Mouse (Mus musculus) midbrain, postnatal 0 days (tissue): Measurements from ENCODE around the gene Ect2. TPM values are rescaled to one million over a fixed set of nuclear protein-coding genes. Genes with fewer than 3 reads are reported as not detected.
A peak's percentile ranks its signal among the peaks of the same experiment; 100 is the strongest.

Source experiments
- ATAC-seq: fragments of 200-750 bp; cut with Nextera tagmentation; 2 replicates; pipeline ENCODE4 v1.8.0; 2017; ENCODE audit warnings: moderate number of reproducible peaks, mild to moderate bottlenecking, moderate TSS enrichment, moderate library complexity; ENCODE audit not compliant: low FRiP score
- DNase-seq: peaks from one replicate; pipeline ENCODE4 v3.0.0-alpha.2; 2015; ENCODE audit warnings: low spot score
- H3K27ac ChIP-seq: fragments of 300-500 bp; sonication (generic); 2 replicates; pipeline ENCODE4 v1.5.1; 2014; ENCODE audit warnings: low read depth, mild to moderate bottlenecking, low read length, mixed read lengths
- H3K27me3 ChIP-seq: fragments of 300-500 bp; sonication (generic); 2 replicates; pipeline ENCODE4 v1.6.1; 2014; ENCODE audit warnings: low read length, control low read depth, mixed read lengths; ENCODE audit not compliant: insufficient read depth
- H3K36me3 ChIP-seq: fragments of 300-500 bp; sonication (generic); 2 replicates; pipeline ENCODE4 v1.6.1; 2014; ENCODE audit warnings: low read length, control low read depth, mixed read lengths; ENCODE audit not compliant: insufficient read depth
- H3K4me1 ChIP-seq: fragments of 300-500 bp; sonication (generic); 2 replicates; pipeline ENCODE4 v1.6.1; 2014; ENCODE audit warnings: mild to moderate bottlenecking, control low read depth, antibody characterized with exemption, low read length, mixed read lengths; ENCODE audit not compliant: insufficient read depth
- H3K4me2 ChIP-seq: fragments of 300-500 bp; sonication (generic); 2 replicates; pipeline ENCODE4 v1.6.1; 2014; ENCODE audit warnings: low read depth, mild to moderate bottlenecking, low read length, mixed read lengths; ENCODE audit not compliant: poor library complexity, severe bottlenecking
- H3K4me3 ChIP-seq: fragments of 300-500 bp; sonication (generic); 2 replicates; pipeline ENCODE4 v1.5.1; 2014; ENCODE audit warnings: low read depth, mild to moderate bottlenecking, low read length, moderate library complexity
- H3K9ac ChIP-seq: fragments of 300-500 bp; sonication (generic); replicated peaks from 2 replicates; pipeline ENCODE4 v1.6.1; 2014; ENCODE audit warnings: mild to moderate bottlenecking, low read length, moderate library complexity, mixed read lengths; ENCODE audit not compliant: poor library complexity, severe bottlenecking
- H3K9me3 ChIP-seq: fragments of 300-500 bp; sonication (generic); 2 replicates; pipeline ENCODE4 v1.6.1; 2016; ENCODE audit warnings: low read length, control low read depth
- CTCF ChIP-seq: IDR thresholded peaks from 2 replicates; pipeline ENCODE4 v1.5.1; 2016; ENCODE audit warnings: antibody characterized with exemption, mild to moderate bottlenecking
- WGBS: fragments of 180-500 bp; shearing (Covaris S2); extraction: QIAGEN DNeasy Blood & Tissue Kit; methylation state at CpG from one replicate; pipeline ENCODE4 v1.1.7; 2014; 5-methylcytosine and 5-hydroxymethylcytosine counted together
- polyA plus RNA-seq: library from polyadenylated mRNA; unstranded; fragments of >200 nt; fragmentation: Nextera tagmentation; extraction: Ambion mirVana; gene quantifications from 2 replicates; pipeline ENCODE4 v1.2.1, GENCODE M21; 2015
- total RNA-seq: library from RNA; depleted of rRNA; stranded (reverse); fragments of >200 nt; gene quantifications from 2 replicates; pipeline ENCODE4 v1.2.3, GENCODE M21; 2014

The Ect2 gene
- total and polyA plus RNA-seq, 2 experiments from 2014 or later: 2.2 to 3.9 TPM

- Histone ChIP-seq H3K9ac (no peak overlapping the region), H3K9me3 (no peaks in the 10 kb centered on the region), H3K27ac (no peak overlapping the region), H3K4me2 (no peak overlapping the region), H3K4me1 (no peaks in the 10 kb centered on the region), H3K36me3 (no peaks in the 10 kb centered on the region), H3K4me3 (no peak overlapping the region), H3K27me3 (no peaks in the 10 kb centered on the region)
- no peak for DNase-seq
- ATAC-seq: no peak
- no peak for TF ChIP-seq CTCF
- 88% methylated on average over 6 of the region's 6 CpGs for WGBS
These were observed 32.7 kb downstream of the Ect2 start for GRCm38 (mm10) chr3:27120932-27121331.

GRCm38 (mm10) chr3:27118227-27118626 lies 35.5 kb downstream of the Ect2 start:
- no peaks in the 10 kb centered on the region for H3K9me3 ChIP-seq
- TF ChIP-seq CTCF: no peak
- H3K4me1 ChIP-seq: no peaks in the 10 kb centered on the region
- no peak overlapping the region for H3K4me3 ChIP-seq
- H3K4me2 ChIP-seq: no peak overlapping the region
- WGBS: 91% methylated on average over 4 of the region's 4 CpGs
- DNase-seq (no peak), ATAC-seq (no peak)
- H3K36me3 ChIP-seq: no peaks in the 10 kb centered on the region
- no peak overlapping the region for H3K9ac ChIP-seq
- H3K27ac ChIP-seq: no peak overlapping the region
- H3K27me3 ChIP-seq: no peaks in the 10 kb centered on the region

- TF ChIP-seq CTCF: peak; percentile 73
These were observed 42.8 kb downstream of the Ect2 start for GRCm38 (mm10) chr3:27110860-27111259.

GRCm38 (mm10) chr3:27109109-27109508 lies 44.6 kb downstream of the Ect2 start:
- ATAC-seq: no peak; the same call in 1 of the 2 replicates
- H3K9me3 ChIP-seq: no peaks in the 10 kb centered on the region
- H3K9ac ChIP-seq: no peak overlapping the region
- H3K36me3 ChIP-seq: no peaks in the 10 kb centered on the region
- WGBS: 97% methylated on average over 4 of the region's 4 CpGs
- H3K4me2 ChIP-seq: no peak overlapping the region
- TF ChIP-seq CTCF: no peak
- H3K4me1 ChIP-seq: no peaks in the 10 kb centered on the region
- no peak overlapping the region for H3K27ac ChIP-seq
- no peak overlapping the region for H3K4me3 ChIP-seq
- no peaks in the 10 kb centered on the region for H3K27me3 ChIP-seq
- DNase-seq: no peak

More at GRCm38 (mm10) chr3:27110860-27111259, 42.8 kb downstream of the Ect2 start:
- Histone ChIP-seq H3K36me3 (no peaks in the 10 kb centered on the region), H3K9me3 (no peaks in the 10 kb centered on the region), H3K4me3 (no peak overlapping the region), H3K4me1 (no peaks in the 10 kb centered on the region), H3K9ac (no peak overlapping the region), H3K4me2 (no peak overlapping the region), H3K27ac (no peak overlapping the region), H3K27me3 (no peaks in the 10 kb centered on the region)
- ATAC-seq: no peak
- DNase-seq: peak; percentile 73

- H3K27me3 ChIP-seq: no peaks in the 10 kb centered on the region
- ATAC-seq: no peak
- no peak overlapping the region for H3K27ac ChIP-seq
- DNase-seq: peak; percentile 26
- H3K9ac ChIP-seq: no peak overlapping the region
- H3K4me1 ChIP-seq: no peaks in the 10 kb centered on the region
- no peaks in the 10 kb centered on the region for H3K36me3 ChIP-seq
- H3K9me3 ChIP-seq: no peaks in the 10 kb centered on the region
- H3K4me2 ChIP-seq: no peak overlapping the region
- H3K4me3 ChIP-seq: no peak overlapping the region
- 79% methylated on average over 6 of the region's 6 CpGs for WGBS
- peak; percentile 67 for TF ChIP-seq CTCF
These were observed 46.5 kb downstream of the Ect2 start for GRCm38 (mm10) chr3:27107142-27107541.

- Histone ChIP-seq H3K4me3 (no peak overlapping the region), H3K9me3 (no peaks in the 10 kb centered on the region), H3K27ac (no peak overlapping the region), H3K36me3 (no peaks in the 10 kb centered on the region), H3K4me2 (no peak overlapping the region), H3K27me3 (no peaks in the 10 kb centered on the region), H3K9ac (no peak overlapping the region), H3K4me1 (no peaks in the 10 kb centered on the region)
- 94% methylated on average over 6 of the region's 6 CpGs for WGBS
- ATAC-seq: no peak
- no peak for TF ChIP-seq CTCF
- DNase-seq: no peak
These were observed 50.7 kb downstream of the Ect2 start for GRCm38 (mm10) chr3:27102965-27103364.
